Mouse (Mus musculus) ovary, postnatal 10 days (tissue): Measurements from ENCODE around the gene Gadd45g.
"Not testable (repeated sequence)": the region's sequence is repeated elsewhere in the genome, so short reads cannot be mapped to it uniquely, and the experiment has no call there.

ENCODE experiments used
- DNase-seq: peaks from one replicate; pipeline ENCODE4 v3.0.0; 2022; ENCODE audit warnings: low spot score

Gadd45g gene

GRCm38 (mm10) chr13:51834024-51834423 is 12.5 kb upstream of the Gadd45g start:
- DNase-seq, result not testable (repeated sequence)

DNA sequence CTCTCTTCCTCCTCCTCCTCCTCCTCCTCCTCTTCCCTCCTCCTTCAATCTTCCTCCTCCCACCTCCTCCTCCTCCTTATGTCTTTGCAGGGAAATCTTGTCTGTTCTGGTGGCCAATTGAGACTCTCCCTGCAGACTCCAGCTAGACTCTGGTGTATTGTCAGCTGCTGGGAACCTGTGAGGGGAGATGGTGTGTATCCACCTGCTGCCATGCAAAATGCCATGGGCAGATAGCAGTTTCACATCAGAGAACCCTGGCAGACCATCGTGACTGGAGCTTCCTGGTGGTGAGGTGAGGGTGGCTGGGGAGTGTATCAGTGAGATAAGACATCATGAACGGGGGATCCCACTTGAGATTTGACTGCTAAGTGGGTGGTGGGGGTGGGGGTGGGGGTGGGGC is 12.0 kb upstream of the Gadd45g start:
- no peak for DNase-seq

DNA sequence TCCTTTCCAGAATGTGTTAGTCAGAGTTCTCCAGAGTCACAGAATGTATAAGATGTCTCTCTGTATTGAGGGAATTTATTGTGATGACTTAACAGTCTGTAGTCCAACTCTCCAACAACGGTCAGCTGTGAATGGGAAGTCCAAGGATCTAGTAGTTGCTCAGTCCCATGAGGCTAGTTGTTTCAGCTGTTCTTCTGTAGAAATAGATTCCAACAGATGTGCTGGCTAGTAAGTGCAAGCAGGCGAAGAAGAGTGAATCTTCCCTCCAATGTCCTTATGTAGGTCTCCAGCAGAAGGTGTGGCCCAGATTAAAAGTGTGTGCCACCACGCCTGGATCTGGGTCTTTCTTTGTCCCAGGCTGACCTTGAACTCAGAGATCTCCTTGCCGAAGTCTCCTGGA is 11.3 kb upstream of the Gadd45g start:
- DNase-seq, result not testable (repeated sequence)

GRCm38 (mm10) chr13:51837402-51837801 is 9.1 kb upstream of the Gadd45g start:
- DNase-seq, result no peak

DNA sequence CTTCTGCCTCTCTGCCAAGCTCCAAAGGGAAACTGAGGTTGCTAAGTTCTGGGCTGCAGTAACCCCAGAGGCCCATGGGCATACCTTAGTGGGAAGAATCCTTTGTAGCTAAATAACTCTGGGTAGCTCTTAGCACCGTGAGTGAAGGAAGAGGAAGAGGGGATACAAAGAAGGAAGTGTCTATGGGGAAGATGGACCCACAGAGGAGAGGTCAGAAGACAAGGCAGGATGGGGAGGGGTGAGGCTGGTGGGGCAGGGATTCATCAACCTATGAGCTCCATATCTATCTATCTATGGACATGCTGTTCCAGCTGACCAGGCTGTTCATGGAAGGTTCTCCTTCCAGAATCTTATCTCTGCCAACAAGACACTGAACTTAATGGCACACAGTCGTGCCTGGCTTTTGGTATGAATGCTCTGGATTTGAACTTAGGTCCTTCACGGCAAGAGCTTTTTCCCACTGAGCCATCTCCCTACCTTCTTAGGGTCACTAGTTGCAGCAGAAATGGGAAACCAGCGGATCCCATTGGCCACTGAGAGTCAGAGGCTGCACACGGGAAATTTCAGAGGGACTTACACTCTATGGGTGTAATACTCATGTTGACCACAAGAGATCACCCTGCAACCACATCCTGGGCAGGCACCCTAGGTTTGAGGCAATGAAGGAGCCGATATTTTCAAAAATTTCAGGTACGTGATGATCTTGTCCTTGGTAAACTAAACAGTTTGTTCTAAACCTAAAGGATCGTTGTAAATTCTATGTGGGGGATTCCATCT is 7.0 kb upstream of the Gadd45g start:
- DNase-seq, result no peak

DNA sequence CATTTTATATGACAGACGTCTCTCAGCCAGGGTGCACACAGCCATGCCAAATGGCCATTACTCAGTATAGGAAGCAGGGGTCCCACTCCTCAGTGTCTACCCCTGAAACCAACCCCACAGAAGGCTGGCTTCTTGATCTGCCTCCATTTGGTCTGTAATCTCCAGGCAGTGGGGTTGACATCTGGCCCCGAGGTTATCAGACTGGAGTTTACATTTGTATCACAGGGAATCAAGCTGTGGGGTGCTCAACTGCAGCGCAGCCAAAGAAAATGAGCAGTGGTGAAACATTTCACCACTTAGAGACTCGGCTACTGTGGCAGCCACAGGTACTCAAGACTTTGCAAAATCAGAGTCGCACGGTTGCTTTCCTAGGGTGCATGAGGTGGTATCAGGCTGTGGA is 5.8 kb upstream of the Gadd45g start:
- no peak for DNase-seq

DNA sequence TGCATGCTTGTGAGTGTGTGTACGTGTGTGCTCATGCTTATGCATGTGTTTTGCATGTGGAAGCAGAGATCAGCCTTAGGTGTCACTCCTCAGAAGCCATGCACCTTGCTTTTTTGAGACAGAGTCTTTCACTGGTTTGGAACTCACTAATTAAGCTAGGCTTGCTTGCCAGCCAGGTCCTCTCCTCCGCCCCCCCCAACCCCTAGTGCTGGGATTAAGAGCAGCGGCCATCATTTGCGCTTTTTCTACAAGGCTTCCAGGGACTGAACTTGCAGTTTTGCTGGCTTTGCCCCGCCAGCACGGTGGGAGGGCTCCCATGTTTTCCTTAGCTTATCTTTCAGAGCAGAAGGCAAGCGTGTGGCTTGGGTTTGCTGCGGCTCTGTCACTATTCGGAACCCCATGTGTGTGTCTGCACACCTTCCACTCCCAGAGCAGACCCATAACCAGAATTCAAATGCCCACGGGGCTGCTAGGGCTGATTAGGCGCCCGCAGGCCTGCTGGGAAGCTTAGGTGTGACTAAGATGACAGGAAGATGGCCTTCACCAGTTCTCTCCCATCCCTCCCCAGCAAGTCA is 4.8 kb upstream of the Gadd45g start:
- DNase-seq, result no peak

- no peak for DNase-seq
Measured at GRCm38 (mm10) chr13:51842191-51842590, 4.3 kb upstream of the Gadd45g start.

GRCm38 (mm10) chr13:51842773-51843172 is 3.7 kb upstream of the Gadd45g start:
- DNase-seq, result no peak

- DNase-seq, result no peak
Measured at GRCm38 (mm10) chr13:51843298-51843697, 3.2 kb upstream of the Gadd45g start.

DNA sequence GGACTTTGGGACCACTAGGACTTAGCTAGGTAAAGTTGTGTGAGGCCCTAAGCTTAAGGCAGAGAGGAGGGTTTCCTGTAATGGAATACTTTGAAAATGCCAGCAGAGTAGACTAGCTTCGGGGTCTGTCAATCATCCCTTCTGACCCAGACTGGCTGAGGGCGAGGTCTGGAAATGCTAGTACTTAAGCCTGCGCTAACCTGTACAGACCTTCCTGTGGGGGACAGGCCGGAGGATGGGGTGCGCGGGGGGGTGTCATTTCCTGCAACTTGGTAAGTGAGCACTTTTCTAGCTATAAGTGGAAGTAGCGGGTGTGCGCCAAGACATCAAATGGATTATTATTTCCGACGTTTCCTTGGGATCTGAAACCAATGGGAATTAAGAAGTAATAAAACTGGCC is 2.4 kb upstream of the Gadd45g start:
- DNase-seq, result no peak

GRCm38 (mm10) chr13:51844661-51845060 is 1.8 kb upstream of the Gadd45g start:
- peak; percentile 62 for DNase-seq

DNA sequence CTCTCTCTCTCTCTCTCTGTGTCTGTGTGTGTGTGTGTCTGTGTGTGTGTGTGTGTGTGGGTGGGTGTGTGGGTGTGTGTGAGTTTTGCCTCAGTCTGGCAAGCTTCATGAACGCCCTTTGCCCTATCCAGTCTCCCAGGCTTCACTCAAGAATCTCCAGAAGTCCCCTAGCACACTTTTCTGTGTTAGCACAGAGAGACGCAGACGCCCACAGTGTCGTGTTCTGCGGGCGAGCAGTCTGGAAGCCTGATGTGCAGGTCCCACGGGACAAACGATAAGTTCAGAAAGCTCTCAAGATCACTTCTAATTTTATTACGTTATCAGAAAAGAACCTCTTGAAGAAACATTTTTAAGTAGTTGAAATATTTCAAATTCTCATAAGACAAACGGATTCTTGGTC is 1.4 kb upstream of the Gadd45g start:
- DNase-seq, result no peak

DNA sequence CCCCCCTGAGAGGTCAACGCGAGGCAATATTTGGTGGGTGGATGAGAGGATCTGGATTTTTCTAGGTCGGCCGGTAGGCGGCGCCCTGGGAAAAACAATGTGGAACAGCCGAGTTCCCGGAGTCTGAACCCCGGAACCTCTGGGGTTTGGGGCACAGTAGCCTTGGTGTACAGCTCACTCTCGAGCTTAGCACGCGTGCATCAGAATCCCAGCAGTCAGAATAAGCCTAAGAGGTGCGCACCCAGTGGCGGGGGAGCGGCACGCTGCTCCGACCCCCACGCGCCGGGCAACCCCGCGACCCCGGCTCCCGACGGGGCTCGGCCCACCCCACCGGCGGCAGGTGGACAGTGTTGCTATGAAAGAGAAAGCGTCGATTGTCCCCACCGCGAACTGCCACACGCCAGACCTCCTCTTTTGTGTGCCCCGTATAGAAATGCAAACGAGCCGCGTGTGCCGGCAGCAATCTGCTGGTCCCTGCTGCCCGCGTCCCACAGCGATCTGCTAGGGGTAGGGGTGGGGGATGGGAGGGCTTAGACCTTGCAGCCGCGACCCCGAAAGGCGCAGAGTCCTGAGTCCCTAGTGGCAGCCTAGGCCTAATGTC is 787 bp upstream of the Gadd45g start:
- peak; percentile 63 for DNase-seq

DNA sequence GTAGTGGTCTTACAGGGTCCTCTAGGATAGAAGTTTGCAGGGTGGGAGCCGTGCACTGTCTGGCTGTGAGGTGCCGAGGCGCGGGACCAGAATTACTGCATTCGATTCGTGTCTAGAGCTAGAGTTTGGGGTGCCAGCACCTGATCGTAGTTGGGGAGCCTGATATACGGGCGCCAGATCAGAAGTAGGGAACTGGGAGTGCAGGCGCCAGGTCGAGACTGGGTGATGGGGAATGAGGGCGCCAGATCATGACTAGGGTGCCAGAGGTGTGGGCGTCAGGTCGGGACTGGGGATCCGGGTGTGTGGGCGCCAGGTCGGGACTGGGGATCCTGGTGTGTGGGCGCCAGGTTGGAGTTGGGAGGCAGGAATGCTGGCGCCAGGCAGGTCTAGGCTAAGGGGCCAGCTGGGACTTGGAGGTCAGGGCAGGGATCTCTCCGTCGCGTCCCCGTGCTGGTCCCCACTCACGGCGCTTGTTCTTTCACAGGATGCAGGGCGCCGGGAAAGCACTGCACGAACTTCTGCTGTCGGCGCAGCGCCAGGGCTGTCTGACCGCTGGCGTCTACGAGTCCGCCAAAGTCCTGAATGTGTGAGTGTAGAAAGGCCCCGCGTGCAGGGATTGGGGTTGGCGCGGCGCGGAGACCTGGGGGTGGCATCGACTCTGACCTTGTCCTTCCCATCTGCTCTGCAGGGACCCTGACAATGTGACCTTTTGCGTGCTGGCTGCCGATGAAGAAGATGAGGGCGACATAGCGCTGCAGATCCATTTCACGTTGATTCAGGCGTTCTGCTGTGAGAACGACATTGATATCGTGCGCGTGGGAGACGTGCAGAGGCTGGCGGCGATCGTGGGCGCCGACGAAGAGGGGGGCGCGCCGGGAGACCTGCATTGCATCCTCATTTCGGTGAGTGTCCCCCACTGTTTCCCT is 653 bp downstream of the Gadd45g start:
- DNase-seq, result peak; percentile 62

GRCm38 (mm10) chr13:51847979-51848480 is 1.6 kb downstream of the Gadd45g start:
- DNase-seq, result peak; percentile 64

- no peak for DNase-seq
Measured at GRCm38 (mm10) chr13:51848481-51849240, 2.2 kb downstream of the Gadd45g start.

DNA sequence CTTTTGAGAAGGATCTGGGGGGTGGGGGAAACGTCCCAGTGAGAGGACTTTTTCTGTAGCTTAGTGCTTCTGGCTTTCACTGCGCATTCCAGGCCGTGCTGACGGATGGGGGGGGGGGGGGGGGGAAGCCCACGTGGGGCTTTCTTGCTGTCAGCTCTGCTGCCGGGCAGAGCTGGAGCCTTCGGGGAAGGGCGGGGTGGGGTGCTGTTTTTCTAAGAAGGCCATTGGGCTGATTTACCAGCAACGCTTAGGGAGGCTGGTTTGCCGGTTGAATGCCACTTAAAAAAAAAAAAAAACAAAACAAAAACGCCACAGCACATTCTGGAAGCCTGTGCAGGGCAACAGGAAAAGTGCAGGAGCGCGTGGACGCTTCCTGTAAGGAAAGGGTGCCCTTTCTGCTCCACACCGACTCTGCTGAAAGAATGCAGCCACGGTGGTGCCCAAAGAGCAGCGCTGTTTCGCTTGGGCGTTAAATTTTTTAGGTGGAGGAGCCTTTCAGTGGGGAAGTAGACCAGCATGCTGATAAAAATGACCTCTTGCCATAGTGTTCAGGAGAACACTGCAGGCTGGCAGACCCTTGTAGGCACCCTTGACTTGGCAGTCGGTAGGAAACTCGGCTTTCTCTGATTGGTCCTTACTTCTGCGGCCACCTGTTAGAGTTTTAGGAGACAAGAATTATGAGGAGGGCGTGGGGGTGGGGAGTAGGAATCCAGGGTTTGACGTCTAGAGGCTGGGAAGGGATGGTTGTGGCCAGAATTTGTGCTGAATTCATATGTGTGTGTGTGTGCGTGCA is 3.0 kb downstream of the Gadd45g start:
- no peak for DNase-seq

DNA sequence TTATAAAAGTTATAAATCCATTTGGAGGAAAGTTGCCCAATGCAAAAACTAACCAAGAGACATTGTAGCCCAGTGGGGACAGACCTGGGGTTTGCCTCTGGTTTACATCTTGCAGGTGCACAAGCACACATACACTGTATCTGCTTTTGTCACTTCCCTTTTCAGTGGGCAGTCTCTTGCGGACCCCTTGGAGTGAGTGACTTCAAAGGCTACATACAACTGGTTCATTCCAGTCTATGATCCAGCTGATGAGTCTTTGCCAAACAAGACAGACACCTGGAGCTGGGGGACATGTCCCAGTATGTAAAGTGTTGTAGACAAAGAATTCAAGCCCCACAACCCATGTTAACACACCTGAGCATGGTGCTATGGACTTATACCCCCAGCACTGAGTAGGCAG is 4.1 kb downstream of the Gadd45g start:
- no peak for DNase-seq

- no peak for DNase-seq
Measured at GRCm38 (mm10) chr13:51852560-51853190, 6.2 kb downstream of the Gadd45g start.
